8 mouse cellular contexts compared by ENCODE assay signal in genomic region chr17:27189640-27190216, GRCm38 (mm10). TPM values are rescaled to one million over a fixed set of nuclear protein-coding genes. Genes with fewer than 3 reads are reported as not detected.
A peak's percentile ranks its signal among the peaks of the same experiment; 100 is the strongest.
DNase-seq lines count a peak whose midpoint lies in the region; ATAC-seq and TF ChIP-seq lines count a peak whose summit lies in the region.

No protein-coding gene starts in this region.

- H3K4me3 ChIP-seq in ES-E14 (ENCODE audit: insufficient read depth in 1 of 2, low read depth in 1 of 2, low read length in 2 of 2, poor library complexity in 1 of 2, severe bottlenecking in 1 of 2) = no peak overlapping the region
- no peak overlapping the region for H3K4me3 ChIP-seq in kidney, postnatal 0 days (replicated peaks; ENCODE audit: low read depth, low read length)
- H3K4me3 ChIP-seq in liver, embryonic 15.5 days (replicated peaks) = no peak overlapping the region
- H3K4me3 ChIP-seq in neural tube, embryonic 12.5 days = no peak overlapping the region; the same call in 1 of the 2 replicates

- in situ Hi-C loops in ES-E14 (cut with MboI; ENCODE audit: low sequenced_read_pairs in 2 of 2, unreplicated experiment in 2 of 2) = loop anchor here in 1 of 2 experiments (25.0 kb wide), 1 partner anchor 323 kb away; the partner anchor contains the start of gene Grm4

- peak; percentile 72 for DNase-seq in 3T3-L1 (ENCODE audit: low read depth, low spot score)
- peak; percentile 79 for DNase-seq in ES-E14 (ENCODE audit: low read depth, low spot score)
- DNase-seq in cerebellum, postnatal 10 days = peak; percentile 89 to 92
- DNase-seq in frontal cortex, postnatal 36 days (ENCODE audit: low spot score in 2 of 2) = peak; percentile 43 to 61
- DNase-seq in kidney, postnatal 0 days (ENCODE audit: low spot score) = peak; percentile 75
- DNase-seq in thymus, adult 18-20 months = peak; percentile 34 to 36

- H3K9ac ChIP-seq in ES-E14 (ENCODE audit: insufficient read depth, low read depth, low read length, poor library complexity, severe bottlenecking) = no peak overlapping the region
- H3K9ac ChIP-seq in kidney, postnatal 0 days (ENCODE audit: low read depth, low read length) = no peak overlapping the region
- H3K9ac ChIP-seq in liver, embryonic 15.5 days = no peak overlapping the region
- H3K9ac ChIP-seq in neural tube, embryonic 12.5 days = no peak overlapping the region

- H3K9me3 ChIP-seq in ES-E14 (ENCODE audit: control insufficient read depth, insufficient read depth, low read depth, low read length) = no peaks in the 10 kb centered on the region
- H3K9me3 ChIP-seq in kidney, postnatal 0 days (replicated peaks; ENCODE audit: low read length) = no peaks in the 10 kb centered on the region
- H3K9me3 ChIP-seq in liver, embryonic 15.5 days (replicated peaks) = no peaks in the 10 kb centered on the region
- H3K9me3 ChIP-seq in neural tube, embryonic 12.5 days = no peaks in the 10 kb centered on the region

- TF ChIP-seq CTCF in kidney, postnatal 0 days (IDR thresholded peaks at IDR 0.05; ENCODE audit: low read depth) = peak; percentile 91

- no peak overlapping the region for H3K27ac ChIP-seq in ES-E14 (ENCODE audit: insufficient read depth, low read depth, low read length, poor library complexity, severe bottlenecking)
- no peak overlapping the region for H3K27ac ChIP-seq in kidney, postnatal 0 days
- H3K27ac ChIP-seq in liver, embryonic 15.5 days (replicated peaks) = no peak overlapping the region
- no peak overlapping the region for H3K27ac ChIP-seq in neural tube, embryonic 12.5 days

- peaks cover 0 to 2% of the 10 kb centered on the region in 2 experiments; a peak in 1 of 4 replicates for H3K4me1 ChIP-seq in ES-E14 (ENCODE audit: control insufficient read depth in 2 of 2, insufficient read depth in 2 of 2, low read length in 2 of 2, poor library complexity in 1 of 2)
- no peaks in the 10 kb centered on the region for H3K4me1 ChIP-seq in kidney, postnatal 0 days (replicated peaks; ENCODE audit: insufficient read depth, low read length)
- H3K4me1 ChIP-seq in liver, embryonic 15.5 days (replicated peaks) = peaks cover 22% of the 10 kb centered on the region
- H3K4me1 ChIP-seq in neural tube, embryonic 12.5 days = peaks cover 22% of the 10 kb centered on the region

- peaks cover 30% of the 10 kb centered on the region; the same call in 1 of the 2 replicates for H3K36me3 ChIP-seq in ES-E14 (ENCODE audit: control insufficient read depth, insufficient read depth, low read length, poor library complexity, severe bottlenecking)
- peaks cover 43% of the 10 kb centered on the region for H3K36me3 ChIP-seq in kidney, postnatal 0 days (ENCODE audit: insufficient read depth, low read length)
- H3K36me3 ChIP-seq in liver, embryonic 15.5 days (replicated peaks) = peaks cover 48% of the 10 kb centered on the region
- peaks cover 49% of the 10 kb centered on the region for H3K36me3 ChIP-seq in neural tube, embryonic 12.5 days

- H3K27me3 ChIP-seq in kidney, postnatal 0 days (ENCODE audit: insufficient read depth, low read length) = no peaks in the 10 kb centered on the region
- peaks cover 12% of the 10 kb centered on the region for H3K27me3 ChIP-seq in liver, embryonic 15.5 days
- H3K27me3 ChIP-seq in neural tube, embryonic 12.5 days (replicated peaks) = no peaks in the 10 kb centered on the region

- WGBS in kidney, postnatal 0 days = 40% methylated on average over 10 of the region's 10 CpGs
- 38% methylated on average over 10 of the region's 10 CpGs for WGBS in liver, embryonic 15.5 days (ENCODE audit: insufficient replicate concordance)
- WGBS in neural tube, embryonic 12.5 days = 31% methylated on average over 10 of the region's 10 CpGs

- peak; percentile 57 for ATAC-seq in kidney, postnatal 0 days (replicated peaks; ENCODE audit: low FRiP score, low read depth)
- ATAC-seq in liver, embryonic 15.5 days (ENCODE audit: insufficient read depth) = peak; percentile 60; the same call in 1 of the 2 replicates
- ATAC-seq in neural tube, embryonic 12.5 days (ENCODE audit: low FRiP score, low read depth) = 0 out of 2 replicates have a peak, but pooled peaks have one; percentile 23

- no peak overlapping the region for H3K4me2 ChIP-seq in kidney, postnatal 0 days (ENCODE audit: low read length)
- H3K4me2 ChIP-seq in liver, embryonic 15.5 days = no peak overlapping the region
- no peak overlapping the region for H3K4me2 ChIP-seq in neural tube, embryonic 12.5 days (replicated peaks)

TF ChIP-seq in ES-E14, 5 proteins besides CTCF, POLR2A, EP300 and RAD21:
- peak; percentile 35; the same call in 1 of the 2 replicates for TF ChIP-seq ZC3H11A (IDR thresholded peaks at IDR 0.05; ENCODE audit: borderline replicate concordance, low read depth, low read length)
- TF ChIP-seq CHD2 (IDR thresholded peaks at IDR 0.05; ENCODE audit: low read depth, low read length) = no peak

RNA-seq across cellular contexts. Expression of gene Lemd2, which starts 14.5 kb away (rescaled TPM):
- total RNA-seq in ES-E14 (2012; rRNA removed) = 51.8 and 87.8 TPM in 2 replicates
- 14.0 and 18.0 TPM in 2 replicates for polyA plus RNA-seq in kidney, postnatal 0 days (2015; fragmentation: Nextera tagmentation; extraction: Ambion mirVana)
- polyA plus RNA-seq in liver, embryonic 15.5 days (2015; fragmentation: Nextera tagmentation; extraction: Ambion mirVana) = 4.4 and 5.1 TPM in 2 replicates
- 33.1 and 34.5 TPM in 2 replicates for polyA plus RNA-seq in neural tube, embryonic 12.5 days (2016; fragmentation: Nextera tagmentation; extraction: Ambion mirVana)

RNA-seq across cellular contexts. Expression of gene Ip6k3, which starts 22.1 kb away (rescaled TPM):
- 0.27 TPM in 1 of 2 replicates, not detected in the other for total RNA-seq in ES-E14 (2012; rRNA removed)
- polyA plus RNA-seq in kidney, postnatal 0 days (2015; fragmentation: Nextera tagmentation; extraction: Ambion mirVana) = 0.18 and 0.43 TPM in 2 replicates
- 0.18 and 0.22 TPM in 2 replicates for polyA plus RNA-seq in liver, embryonic 15.5 days (2015; fragmentation: Nextera tagmentation; extraction: Ambion mirVana)
- polyA plus RNA-seq in neural tube, embryonic 12.5 days (2016; fragmentation: Nextera tagmentation; extraction: Ambion mirVana) = 0.18 and 0.38 TPM in 2 replicates

RNA-seq across cellular contexts. Expression of gene Uqcc2, which starts 56.0 kb away (rescaled TPM):
- total RNA-seq in ES-E14 (2012; rRNA removed) = 175 and 199 TPM in 2 replicates
- polyA plus RNA-seq in kidney, postnatal 0 days (2015; fragmentation: Nextera tagmentation; extraction: Ambion mirVana) = 286 and 315 TPM in 2 replicates
- 135 and 146 TPM in 2 replicates for polyA plus RNA-seq in liver, embryonic 15.5 days (2015; fragmentation: Nextera tagmentation; extraction: Ambion mirVana)
- polyA plus RNA-seq in neural tube, embryonic 12.5 days (2016; fragmentation: Nextera tagmentation; extraction: Ambion mirVana) = 307 and 321 TPM in 2 replicates

Comparison
In these comparisons a context has a peak if more than half of its experiments do, and no peak if none do; other contexts are left out.
1. DNase-seq: peak in every context shown above with its lines; median percentile 90 in cerebellum, postnatal 10 days; 79 in ES-E14; 75 in kidney, postnatal 0 days; 72 in 3T3-L1; 52 in frontal cortex, postnatal 36 days; 35 in thymus, adult 18-20 months.